Mouse (Mus musculus): ENCODE results near the gene Stx4a. TPM values are rescaled to one million over a fixed set of nuclear protein-coding genes. Genes with fewer than 3 reads are reported as not detected.
"Not testable (repeated sequence)": the region's sequence is repeated elsewhere in the genome, so short reads cannot be mapped to it uniquely, and the experiment has no call there.

Gene Stx4a
- 100 to 1,000 TPM in 1 of 2 experiments, 10 to 100 TPM in 1; 92.5 to 108 TPM for total RNA-seq (2021)
- long read RNA-seq, experiment 1, transcript Stx4a-201 (11 exons, 1,456 nt), result major isoform, 33 of 50 reads
- long read RNA-seq, experiment 1, partial matches to known transcripts, result 12 of 50 reads
- long read RNA-seq, experiment 1, other reads (novel, unspliced or antisense), result 5 of 50 reads
- long read RNA-seq, experiment 2, transcript Stx4a-201 (11 exons, 1,456 nt), result major isoform, 22 of 34 reads
- long read RNA-seq, experiment 2, partial matches to known transcripts, result 6 of 34 reads
- long read RNA-seq, experiment 2, other reads (novel, unspliced or antisense), result 4 of 34 reads

DNA sequence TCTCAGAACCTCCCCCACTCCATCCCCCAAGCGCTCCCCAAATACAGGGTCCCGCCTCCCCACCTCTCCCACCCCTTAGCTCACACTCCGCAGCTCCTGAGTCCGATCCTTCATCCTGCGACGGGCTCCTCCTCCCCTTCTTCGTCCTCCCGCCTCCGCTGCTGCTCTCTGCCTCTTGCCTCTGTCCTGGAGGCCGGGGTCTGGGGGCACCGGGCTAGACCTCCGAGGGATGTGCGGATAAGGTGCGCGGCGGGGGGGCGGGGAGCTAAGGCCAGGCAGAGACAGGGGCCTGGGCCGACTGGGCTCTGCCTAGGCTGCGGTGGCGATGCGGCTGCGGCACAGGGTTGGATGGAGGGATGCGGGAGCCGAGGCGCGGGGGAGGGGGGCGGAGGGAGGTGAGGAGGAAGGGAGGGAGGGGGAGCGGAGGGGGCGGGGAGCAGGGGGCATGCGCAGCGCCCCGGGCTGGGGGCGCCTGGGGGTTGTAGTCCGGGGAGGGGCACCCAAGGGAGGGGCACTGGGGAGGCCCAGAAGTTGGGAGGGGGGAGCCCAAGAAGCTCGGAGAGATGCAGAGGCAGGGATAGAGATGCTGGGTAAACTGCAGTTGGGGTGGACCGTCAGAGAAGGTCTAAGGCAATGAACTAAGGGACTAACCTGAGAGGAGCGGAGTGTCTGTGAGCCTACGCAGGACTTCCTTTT is at the start of gene Stx4a, which contains the start of gene Stx1b:
Gene Stx4a (plus strand): TSS at position 119 of the 696 bp plus-strand sequence.
Gene Stx1b (minus strand): TSS at position 374 of the 696 bp plus-strand sequence.
- peak in 1 of 2 experiments; percentile 47 for DNase-seq

GRCm38 (mm10) chr7:127775837-127776236 is 48.3 kb upstream of the Stx4a start:
- DNase-seq, result not testable (repeated sequence)

- DNase-seq, result peak; percentile 91 to 93
Observed at GRCm38 (mm10) chr7:127776426-127776825, 47.7 kb upstream of the Stx4a start, which contains the start of gene Setd1a. Gene Setd1a (plus strand): TSS chr7:127776670.

GRCm38 (mm10) chr7:127776878-127777473 is 47.1 kb upstream of the Stx4a start:
- DNase-seq, result peak; percentile 98

DNA sequence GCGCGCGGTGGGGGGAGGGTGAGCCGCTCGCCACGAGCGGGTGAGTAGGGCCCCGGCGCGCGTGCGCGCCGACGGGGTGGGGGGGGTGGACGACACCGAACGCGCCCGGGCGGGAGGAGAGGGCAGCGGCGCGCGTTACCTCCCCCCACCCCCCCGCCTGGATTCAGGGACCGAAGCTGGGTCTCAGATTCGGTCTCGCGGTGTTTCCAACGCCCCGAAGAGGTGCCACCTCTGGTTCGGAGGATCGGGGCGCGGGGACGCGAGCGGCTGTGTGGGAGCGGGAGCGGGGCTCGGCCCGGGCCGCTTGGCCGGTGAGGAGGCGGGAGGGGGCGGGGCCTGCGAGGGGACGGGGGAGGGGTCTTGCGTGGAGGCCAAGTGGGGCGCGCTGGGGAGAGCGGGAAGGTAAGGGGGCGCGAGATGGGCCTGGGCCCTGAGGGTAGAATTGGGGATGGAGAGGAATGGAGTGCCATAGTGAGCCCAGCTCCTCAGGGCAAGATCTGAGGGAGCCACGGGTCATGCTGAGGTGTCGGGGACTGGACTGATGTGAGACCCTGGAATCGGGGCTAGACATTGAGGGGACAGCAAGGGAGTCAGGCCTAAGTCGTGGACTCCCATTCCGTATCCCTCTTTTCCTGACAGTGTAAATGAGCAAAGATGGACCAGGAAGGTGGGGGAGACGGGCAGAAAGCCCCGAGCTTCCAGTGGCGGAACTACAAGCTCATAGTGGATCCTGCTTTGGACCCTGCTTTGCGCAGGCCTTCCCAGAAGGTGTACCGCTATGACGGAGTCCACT is 46.4 kb upstream of the Stx4a start:
- peak; percentile 69 to 82 for DNase-seq

GRCm38 (mm10) chr7:127778350-127778749 is 45.7 kb upstream of the Stx4a start:
- DNase-seq, result no peak

DNA sequence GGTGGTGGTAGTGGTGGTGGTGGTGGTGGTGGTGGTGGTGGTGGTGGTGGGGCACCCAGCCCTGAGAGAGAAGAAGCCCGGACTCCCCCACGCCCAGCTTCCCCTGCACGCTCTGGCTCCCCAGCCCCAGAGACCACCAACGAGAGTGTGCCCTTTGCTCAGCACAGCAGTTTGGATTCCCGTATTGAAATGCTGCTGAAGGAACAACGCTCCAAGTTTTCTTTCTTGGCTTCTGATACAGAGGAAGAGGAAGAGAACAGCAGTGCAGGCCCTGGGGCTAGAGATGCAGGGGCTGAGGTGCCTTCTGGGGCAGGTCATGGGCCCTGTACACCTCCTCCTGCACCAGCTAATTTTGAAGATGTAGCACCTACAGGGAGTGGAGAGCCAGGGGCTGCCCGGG is 38.8 kb upstream of the Stx4a start, which contains the start of gene Gm49388:
Gene Gm49388 (plus strand): TSS at position 301 of the 400 bp plus-strand sequence.
- DNase-seq, result no peak

GRCm38 (mm10) chr7:127797076-127797845 is 26.8 kb upstream of the Stx4a start:
- DNase-seq, result no peak

DNA sequence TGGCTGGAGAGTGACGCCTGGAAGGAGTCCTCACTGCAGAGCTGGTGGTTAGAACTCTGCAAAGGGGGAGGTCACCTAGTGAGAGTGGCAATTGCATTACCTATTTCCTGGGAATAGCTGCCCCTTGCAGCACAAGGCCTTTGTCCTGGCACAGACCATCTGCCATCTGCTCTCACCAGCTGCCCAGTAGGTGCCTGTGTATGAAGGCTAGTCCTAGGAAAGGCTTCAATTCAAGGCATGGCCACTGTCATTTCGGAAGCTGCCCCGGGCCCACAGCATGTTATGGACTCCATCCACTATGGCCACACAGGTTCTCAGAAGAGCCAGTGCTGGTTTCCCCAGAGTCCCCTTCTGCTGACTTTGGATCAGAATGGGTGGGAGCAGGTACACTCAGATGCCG is 25.5 kb upstream of the Stx4a start:
- DNase-seq, result no peak

- DNase-seq, result no peak
Observed at GRCm38 (mm10) chr7:127799211-127799610, 24.9 kb upstream of the Stx4a start.

GRCm38 (mm10) chr7:127799738-127800137 is 24.4 kb upstream of the Stx4a start:
- no peak for DNase-seq

DNA sequence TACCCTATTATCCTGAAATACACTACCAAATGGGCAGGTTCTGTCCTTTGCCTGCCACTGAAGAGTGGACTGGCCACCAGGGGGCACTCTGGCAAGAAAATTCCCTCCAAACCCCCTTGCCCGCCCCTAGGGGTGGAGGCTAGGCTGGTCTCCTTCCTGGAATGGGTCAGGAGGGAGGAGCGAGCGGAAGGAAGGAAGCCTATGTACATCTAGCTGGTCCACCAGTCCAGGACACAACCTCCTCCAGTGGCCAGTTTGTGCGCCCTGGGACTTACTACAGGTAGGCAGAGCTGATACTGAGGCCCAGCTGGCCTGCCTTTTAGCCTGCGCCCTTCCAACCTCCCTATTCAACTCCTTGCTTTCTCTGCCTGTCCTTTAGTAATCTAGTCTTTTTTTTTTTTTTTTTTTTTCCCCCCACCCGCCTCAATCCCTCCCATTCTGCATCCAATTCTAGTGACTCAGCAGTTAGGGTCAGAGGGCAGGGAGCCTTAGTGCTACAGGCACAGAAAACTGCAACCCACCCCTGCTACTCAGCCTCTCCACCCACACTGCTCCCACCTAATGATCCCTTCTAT is 23.6 kb upstream of the Stx4a start, which contains the start of gene Hsd3b7:
Gene Hsd3b7 (plus strand): TSS at position 170 of the 575 bp plus-strand sequence.
- DNase-seq, result peak; percentile 96 to 98

GRCm38 (mm10) chr7:127801010-127801621 is 23.0 kb upstream of the Stx4a start:
- DNase-seq, result peak; percentile 32 to 34

DNA sequence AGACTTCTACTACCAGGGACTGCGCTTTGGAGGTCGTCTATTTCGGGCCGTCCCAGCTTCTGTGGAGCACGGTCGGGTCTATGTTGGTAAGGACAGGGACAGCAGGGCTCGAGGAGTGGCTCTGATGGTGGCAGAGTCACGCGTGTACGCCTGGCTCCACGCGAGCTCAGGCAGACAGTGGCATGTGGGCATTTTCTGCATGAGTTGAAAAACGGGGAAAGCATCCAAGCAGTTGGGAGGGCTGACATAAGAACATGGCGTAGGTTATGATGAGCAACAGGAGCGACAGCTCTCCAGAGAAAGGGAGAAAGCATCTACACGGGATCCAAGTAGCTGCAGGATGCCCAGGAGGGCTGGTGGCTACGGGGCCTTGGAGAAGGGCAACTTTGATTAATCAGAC is 21.8 kb upstream of the Stx4a start:
- no peak for DNase-seq

DNA sequence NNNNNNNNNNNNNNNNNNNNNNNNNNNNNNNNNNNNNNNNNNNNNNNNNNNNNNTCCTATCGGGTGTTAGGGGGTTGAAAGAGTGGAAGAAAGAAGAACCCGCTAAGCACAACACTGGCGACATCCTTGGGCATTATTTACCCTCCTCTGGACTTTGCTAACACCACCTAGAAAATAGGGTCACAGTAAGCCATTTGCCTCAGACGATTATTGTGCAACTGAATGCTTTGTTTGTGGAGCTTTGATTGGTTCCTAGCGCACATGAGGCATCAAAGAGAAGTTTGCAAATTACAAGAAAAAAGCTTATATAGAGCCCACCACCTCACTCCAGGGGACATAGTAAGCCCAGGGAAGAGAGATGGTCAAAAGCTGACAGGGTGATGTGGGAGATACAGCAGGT is 15.3 kb upstream of the Stx4a start:
- no peak for DNase-seq

DNA sequence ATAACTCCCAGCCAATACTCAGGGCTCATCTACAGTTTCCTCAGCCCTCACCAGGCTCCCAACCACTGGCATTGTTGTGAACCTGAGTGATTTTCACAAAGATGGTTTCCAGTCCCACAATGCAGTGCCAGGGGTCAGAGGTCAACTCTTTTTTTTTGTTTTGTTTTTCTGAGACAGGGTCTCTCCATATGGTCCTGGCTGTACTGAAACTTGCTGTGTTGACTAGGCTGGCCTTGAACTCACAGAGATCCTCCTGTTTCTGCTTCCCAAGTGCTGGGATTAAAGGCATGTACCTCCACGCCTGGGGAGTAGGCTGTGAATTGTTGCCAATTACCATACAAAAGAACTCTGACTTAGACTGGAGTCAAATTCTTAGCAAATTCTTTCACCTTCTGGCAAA is 14.2 kb upstream of the Stx4a start:
- no peak for DNase-seq

DNA sequence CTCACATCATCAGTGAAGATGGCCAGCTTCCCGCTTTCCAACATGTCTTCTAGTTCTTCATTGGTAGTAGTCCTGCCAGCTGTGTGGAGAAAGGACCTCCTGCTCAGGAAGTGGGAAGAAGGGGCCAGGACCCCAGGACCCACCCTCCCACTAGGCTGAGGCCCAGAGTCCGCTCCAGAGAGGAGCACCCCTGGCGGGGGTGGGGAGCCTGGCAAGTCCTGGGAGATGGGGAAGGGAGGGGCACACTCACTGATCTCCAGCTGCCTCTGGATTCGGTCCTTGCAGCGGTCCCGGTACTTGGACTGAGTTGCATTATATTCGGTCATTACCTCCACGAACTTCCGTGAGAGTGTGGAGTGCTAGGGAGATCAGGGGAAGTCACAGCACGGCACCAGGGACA is 13.4 kb upstream of the Stx4a start:
- no peak for DNase-seq

GRCm38 (mm10) chr7:127811240-127811639 is 12.9 kb upstream of the Stx4a start:
- no peak for DNase-seq

DNA sequence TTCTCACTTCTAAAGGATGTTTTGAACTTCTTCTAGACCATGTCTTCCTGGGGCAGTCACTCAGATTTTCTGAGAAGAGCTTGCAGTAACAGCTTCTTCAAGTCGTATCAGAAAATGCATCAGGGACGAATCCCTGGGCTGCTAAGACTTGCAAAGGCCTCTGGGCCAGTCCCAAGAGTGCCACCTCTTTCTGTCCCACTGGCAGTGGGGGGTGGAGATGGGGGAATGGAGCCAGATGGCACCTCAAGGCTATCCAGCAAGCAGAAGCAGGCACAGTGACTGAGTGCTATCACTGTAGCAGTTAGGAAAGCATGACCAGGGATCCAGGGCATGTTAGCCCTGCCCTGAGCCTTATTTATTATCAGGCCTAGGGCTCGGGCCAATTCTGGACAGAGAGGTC is 11.8 kb upstream of the Stx4a start:
- DNase-seq, result peak; percentile 72 to 75

GRCm38 (mm10) chr7:127813821-127814220 is 10.3 kb upstream of the Stx4a start:
- DNase-seq, result peak; percentile 37 to 43
